Mouse (Mus musculus) heart, postnatal 0 days (tissue): ENCODE results near the gene Dppa3.

Experiments
- CTCF ChIP-seq: IDR thresholded peaks from 2 replicates; pipeline ENCODE4 v1.5.1; 2016; ENCODE audit warnings: antibody characterized with exemption, control low read depth, low read depth
- EP300 ChIP-seq: IDR thresholded peaks from 2 replicates; pipeline ENCODE4 v1.6.1; 2016; ENCODE audit warnings: antibody characterized with exemption, low read depth

- TF ChIP-seq CTCF (peak; percentile 54), EP300 (no peak)
Measured at GRCm38 (mm10) chr6:122595637-122596036, 30.6 kb upstream of the Dppa3 start.
